Mouse (Mus musculus) C2C12 (cell line): ENCODE measurements around the gene Tmeff2.

Experiments
- CTCF ChIP-seq: IDR thresholded peaks from one replicate; pipeline ENCODE4 v1.5.1; 2011; ENCODE audit not compliant: control insufficient read depth, insufficient read depth, insufficient read length
- MAX ChIP-seq: IDR thresholded peaks from one replicate; pipeline ENCODE4 v1.6.1; 2011; ENCODE audit warnings: mild to moderate bottlenecking, control low read depth
- MYOG ChIP-seq: IDR thresholded peaks from one replicate; pipeline ENCODE4 v1.6.1; 2011; ENCODE audit not compliant: control insufficient read depth, insufficient read length; ENCODE audit errors: extremely low read depth

DNA sequence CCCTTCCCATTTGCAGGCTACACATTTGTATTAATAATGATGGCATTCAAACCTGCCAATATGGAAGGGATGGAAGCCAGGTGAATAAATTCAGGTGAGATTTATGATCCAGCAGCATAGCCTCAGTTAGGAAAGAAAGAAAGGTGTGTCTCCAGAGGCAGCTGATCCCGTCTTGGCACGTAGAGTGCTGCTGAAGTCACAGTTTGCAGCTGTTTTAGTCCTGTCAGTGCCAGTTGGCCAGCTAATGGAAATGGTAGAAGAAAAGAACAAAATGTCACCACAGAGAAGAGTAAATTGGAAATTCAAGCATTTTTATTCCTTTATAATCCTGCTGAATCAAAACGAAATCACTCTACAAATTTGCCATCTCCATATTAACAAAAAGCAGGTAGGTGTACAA is 99.3 kb downstream of the Tmeff2 start:
- TF ChIP-seq MAX (no peak), MYOG (no peak), CTCF (no peak)
